Mouse (Mus musculus) MEL (cell line): ENCODE data around the gene Epo.

Source experiments
- CHD2 ChIP-seq: IDR thresholded peaks from 2 replicates; pipeline ENCODE4 v1.6.1; 2011; ENCODE audit warnings: low read length, improper control_type of control experiment
- CTCF ChIP-seq, 3 experiments: IDR thresholded peaks in 2 of 3; conservative IDR thresholded peaks in 1 of 3; 2 replicates each; pipeline ENCODE4 v1.5.1; 2011 to 2012; ENCODE audit warnings: low read length in 3 of 3, low read depth in 2 of 3, mild to moderate bottlenecking in 2 of 3, improper control_type of control experiment in 1 of 3, inconsistent platforms in 1 of 3, mixed read lengths in 1 of 3, moderate library complexity in 1 of 3; ENCODE audit not compliant: control insufficient read depth in 1 of 3, insufficient read depth in 1 of 3, poor library complexity in 1 of 3, severe bottlenecking in 1 of 3
- EP300 ChIP-seq, 2 experiments: IDR thresholded peaks; 2 replicates each; pipeline ENCODE4 v1.6.1; 2011; ENCODE audit warnings: improper control_type of control experiment in 2 of 2, low read length in 2 of 2, low read depth in 1 of 2, mild to moderate bottlenecking in 1 of 2
- MAFK ChIP-seq: IDR thresholded peaks from 2 replicates; pipeline ENCODE4 v1.6.1; 2011; ENCODE audit warnings: low read depth, mild to moderate bottlenecking, low read length, improper control_type of control experiment, borderline replicate concordance
- NRF1 ChIP-seq: IDR thresholded peaks from 2 replicates; pipeline ENCODE4 v1.6.1; 2014; ENCODE audit warnings: low read depth, mild to moderate bottlenecking, inconsistent platforms, low read length, improper control_type of control experiment, moderate library complexity; ENCODE audit not compliant: poor library complexity, insufficient read depth, severe bottlenecking
- POLR2A ChIP-seq, 2 experiments: IDR thresholded peaks; 2 replicates each; pipeline ENCODE4 v1.6.1; 2011 to 2012; ENCODE audit warnings: low read length in 2 of 2, mild to moderate bottlenecking in 2 of 2, control low read depth in 1 of 2, improper control_type of control experiment in 1 of 2, low read depth in 1 of 2, moderate library complexity in 1 of 2; ENCODE audit not compliant: control insufficient read depth in 1 of 2, insufficient read depth in 1 of 2, poor library complexity in 1 of 2
- POLR2AphosphoS5 ChIP-seq: IDR thresholded peaks from 2 replicates; pipeline ENCODE4 v1.6.1; 2012; ENCODE audit warnings: low read depth, borderline replicate concordance, mild to moderate bottlenecking, inconsistent platforms, low read length, moderate library complexity, mixed read lengths
- RAD21 ChIP-seq: IDR thresholded peaks from 2 replicates; pipeline ENCODE4 v1.6.1; 2011; ENCODE audit warnings: mild to moderate bottlenecking, low read depth, low read length, improper control_type of control experiment
- TBP ChIP-seq: IDR thresholded peaks from 2 replicates; pipeline ENCODE4 v1.8.0; 2011; ENCODE audit warnings: low read depth, low read length, improper control_type of control experiment
- TCF12 ChIP-seq: IDR thresholded peaks from 2 replicates; pipeline ENCODE4 v1.6.1; 2014; ENCODE audit warnings: low read depth, mild to moderate bottlenecking, inconsistent platforms, low read length, improper control_type of control experiment, moderate library complexity

- TF ChIP-seq TBP (no peak), CTCF (IDR thresholded peaks at IDR 0.05 in 2 of 3, conservative IDR thresholded peaks at IDR 0.05 in 1 of 3; ENCODE audit: control insufficient read depth in 1 of 3, insufficient read depth in 1 of 3, low read depth in 2 of 3, low read length in 3 of 3, poor library complexity in 1 of 3, severe bottlenecking in 1 of 3) (no peak), POLR2A (IDR thresholded peaks at IDR 0.05; ENCODE audit: control insufficient read depth in 1 of 2, insufficient read depth in 1 of 2, low read depth in 1 of 2, low read length in 2 of 2, poor library complexity in 1 of 2) (no peak), MAFK (no peak), CHD2 (no peak), EP300 (IDR thresholded peaks at IDR 0.05; ENCODE audit: low read depth in 1 of 2, low read length in 2 of 2) (no peak), POLR2AphosphoS5 (no peak), NRF1 (no peak), TCF12 (no peak), RAD21 (no peak)
These were observed 66.1 kb downstream of the Epo start for GRCm38 (mm10) chr5:137466946-137467345.
